Mouse (Mus musculus): ENCODE measurements at regions not wholly inside any gene's neighbourhood (a gene's known extent, or its start where the extent isn't known, plus 50 kb on each side); places are given as distances from the start of the nearest gene placed in this dataset.

DNA sequence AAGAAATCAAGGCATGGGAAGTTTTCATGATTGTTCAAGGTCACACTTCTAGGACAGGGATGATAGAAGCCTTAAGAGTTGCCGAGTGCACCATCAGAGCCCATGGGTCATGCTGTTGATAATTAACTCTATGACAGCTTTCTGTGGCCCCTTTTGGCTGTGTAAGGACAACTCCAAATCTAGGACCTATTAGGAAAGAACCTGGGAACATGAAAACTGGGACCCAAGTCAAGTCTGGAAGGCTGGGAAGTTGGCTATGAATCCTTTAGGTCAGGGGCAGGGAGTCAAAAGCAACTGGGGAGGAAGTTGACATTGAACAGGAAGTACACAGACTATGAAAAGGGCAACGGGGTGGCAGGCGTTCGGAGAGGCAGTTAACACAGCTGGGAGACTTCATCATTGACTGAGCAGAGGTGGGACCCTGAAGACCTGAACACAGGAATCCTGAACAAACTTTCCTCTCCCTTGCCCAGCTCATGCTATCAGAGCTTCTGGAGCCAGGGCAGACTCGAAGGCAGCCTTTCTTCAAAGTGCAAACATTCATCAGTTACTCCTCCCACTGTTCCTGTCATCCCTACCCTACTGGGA, 98.1 kb upstream of the Zfand5 start:
- TF ChIP-seq CTCF (IDR thresholded peaks at IDR 0.05; ENCODE audit: low read depth) (no peak), EP300 (IDR thresholded peaks at IDR 0.05; ENCODE audit: low read depth) (no peak)
